Mouse (Mus musculus) midbrain, embryonic 12.5 days (tissue): ENCODE measurements around the gene Fam208a. TPM values are rescaled to one million over a fixed set of nuclear protein-coding genes. Genes with fewer than 3 reads are reported as not detected.

ENCODE experiments used
- ATAC-seq: fragments of 200-750 bp; cut with Nextera tagmentation; 2 replicates; pipeline ENCODE4 v1.8.0; 2017; ENCODE audit warnings: low read depth, moderate TSS enrichment, moderate library complexity; ENCODE audit not compliant: low FRiP score
- H3K27ac ChIP-seq: fragments of 300-500 bp; sonication (generic); replicated peaks from 2 replicates; pipeline ENCODE4 v1.5.1; 2016; ENCODE audit warnings: mild to moderate bottlenecking
- H3K27me3 ChIP-seq: fragments of 300-500 bp; sonication (generic); 2 replicates; pipeline ENCODE4 v1.6.1; 2016; ENCODE audit warnings: mild to moderate bottlenecking
- H3K36me3 ChIP-seq: fragments of 300-500 bp; sonication (generic); 2 replicates; pipeline ENCODE4 v1.6.1; 2016
- H3K4me1 ChIP-seq: fragments of 300-500 bp; sonication (generic); 2 replicates; pipeline ENCODE4 v1.6.1; 2016
- H3K4me2 ChIP-seq: fragments of 300-500 bp; sonication (generic); replicated peaks from 2 replicates; pipeline ENCODE4 v1.6.1; 2016; ENCODE audit warnings: mild to moderate bottlenecking, moderate library complexity
- H3K4me3 ChIP-seq: fragments of 300-500 bp; sonication (generic); 2 replicates; pipeline ENCODE4 v1.5.1; 2016; ENCODE audit warnings: mild to moderate bottlenecking
- H3K9ac ChIP-seq: fragments of 300-500 bp; sonication (generic); replicated peaks from 2 replicates; pipeline ENCODE4 v1.6.1; 2016; ENCODE audit warnings: mild to moderate bottlenecking, moderate library complexity
- H3K9me3 ChIP-seq: fragments of 300-500 bp; sonication (generic); 2 replicates; pipeline ENCODE4 v1.6.1; 2016; ENCODE audit warnings: mild to moderate bottlenecking
- WGBS: fragments of 180-500 bp; shearing (Covaris S2); methylation state at CpG from one replicate; pipeline ENCODE4 v1.1.7; 2016; 5-methylcytosine and 5-hydroxymethylcytosine counted together
- polyA plus RNA-seq: library from polyadenylated mRNA; unstranded; fragments of >200 nt; fragmentation: Nextera tagmentation; extraction: Ambion mirVana; gene quantifications from 2 replicates; pipeline ENCODE4 v1.2.1, GENCODE M21; 2016

Gene Fam208a
- polyA plus RNA-seq = 23.2 and 23.7 TPM in 2 replicates

DNA sequence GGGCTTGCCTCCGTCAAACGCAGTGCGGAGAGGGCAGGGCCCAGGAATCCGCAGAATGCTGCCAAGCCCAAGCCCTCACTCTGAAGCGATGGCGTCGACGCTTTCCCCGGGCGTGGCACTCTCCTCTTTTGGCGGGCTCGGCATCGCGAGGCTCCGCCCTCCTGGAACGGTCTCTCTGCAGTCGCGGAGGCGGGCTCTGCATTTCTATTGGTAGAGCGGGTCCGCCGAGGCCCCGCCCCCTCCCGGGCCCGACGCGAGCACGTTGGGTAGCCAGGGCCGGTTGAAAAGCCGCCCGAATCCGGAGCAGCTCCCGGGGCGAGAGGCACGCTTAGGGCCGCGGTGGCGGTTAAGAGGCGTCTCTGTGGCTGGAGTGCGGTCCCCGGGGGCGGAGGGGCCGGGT is at the start of gene Fam208a:
Gene Fam208a (plus strand): TSS at position 262 of the 400 bp plus-strand sequence.
- Histone ChIP-seq H3K9me3 (peaks cover 11% of the 10 kb centered on the region), H3K27me3 (peaks cover 13% of the 10 kb centered on the region), H3K36me3 (peaks cover 12% of the 10 kb centered on the region), H3K4me2 (peak within 1 kb of the TSS; percentile 74), H3K27ac (peak within 1 kb of the TSS; percentile 99), H3K4me1 (peaks cover 3% of the 10 kb centered on the region; the same call in 1 of the 2 replicates), H3K4me3 (peak within 1 kb of the TSS; percentile 77), H3K9ac (peak within 1 kb of the TSS; percentile 87)
- peak; percentile 94 for ATAC-seq
- 2% methylated on average over 43 of the region's 43 CpGs for WGBS

DNA sequence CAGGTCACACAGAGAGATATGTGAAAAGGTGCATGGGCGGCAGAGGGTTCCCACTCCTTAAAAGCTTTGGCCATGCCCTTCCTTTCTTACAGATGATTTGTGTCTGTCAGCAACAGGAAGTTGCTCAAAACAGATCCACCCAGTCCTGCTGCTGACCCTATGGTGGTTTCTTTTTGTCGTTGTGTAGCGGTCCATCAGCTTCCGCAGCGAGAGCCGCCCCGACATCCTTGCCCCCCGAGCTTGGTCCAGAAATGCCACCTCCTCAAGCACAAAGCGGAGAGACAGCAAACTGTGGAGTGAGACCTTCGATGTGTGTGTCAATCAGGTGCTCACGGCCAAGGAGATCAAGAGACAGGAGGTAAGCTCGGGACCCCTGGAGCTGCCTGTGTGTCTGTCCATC is 49.2 kb upstream of the Fam208a start:
- Histone ChIP-seq H3K4me1 (0 out of 2 replicates have a peak, but pooled peaks cover under 1% of the 10 kb centered on the region), H3K27me3 (no peaks in the 10 kb centered on the region), H3K4me2 (no peak overlapping the region), H3K9me3 (no peaks in the 10 kb centered on the region), H3K36me3 (no peaks in the 10 kb centered on the region), H3K9ac (no peak overlapping the region), H3K4me3 (no peak overlapping the region), H3K27ac (no peak overlapping the region)
- 84% methylated on average over 12 of the region's 12 CpGs for WGBS
- no peak for ATAC-seq

DNA sequence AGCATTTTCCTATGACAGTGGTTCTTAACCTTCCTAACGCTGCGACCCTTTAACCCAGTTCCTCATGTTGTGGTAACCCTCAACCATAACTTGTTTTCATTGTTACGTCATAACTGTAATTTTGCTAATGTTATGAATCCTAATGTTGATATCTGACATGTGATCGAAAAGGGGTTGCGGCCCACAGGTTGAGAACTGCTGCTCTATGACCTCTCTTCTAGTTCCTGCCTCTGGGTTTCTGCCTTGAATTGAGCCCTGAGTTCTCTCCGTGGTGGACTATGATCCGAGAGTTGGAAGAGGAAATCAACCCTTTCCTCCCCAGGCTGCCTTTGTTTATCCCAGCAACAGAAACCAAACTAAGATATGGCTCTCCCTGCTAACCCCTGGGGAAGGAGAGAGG is 47.2 kb upstream of the Fam208a start:
- Histone ChIP-seq H3K9ac (no peak overlapping the region), H3K27ac (no peak overlapping the region), H3K4me1 (0 out of 2 replicates have a peak, but pooled peaks cover 3% of the 10 kb centered on the region), H3K9me3 (no peaks in the 10 kb centered on the region), H3K4me3 (no peak overlapping the region), H3K36me3 (no peaks in the 10 kb centered on the region), H3K4me2 (no peak overlapping the region), H3K27me3 (no peaks in the 10 kb centered on the region)
- 84% methylated on average over 7 of the region's 7 CpGs for WGBS
- no peak for ATAC-seq

DNA sequence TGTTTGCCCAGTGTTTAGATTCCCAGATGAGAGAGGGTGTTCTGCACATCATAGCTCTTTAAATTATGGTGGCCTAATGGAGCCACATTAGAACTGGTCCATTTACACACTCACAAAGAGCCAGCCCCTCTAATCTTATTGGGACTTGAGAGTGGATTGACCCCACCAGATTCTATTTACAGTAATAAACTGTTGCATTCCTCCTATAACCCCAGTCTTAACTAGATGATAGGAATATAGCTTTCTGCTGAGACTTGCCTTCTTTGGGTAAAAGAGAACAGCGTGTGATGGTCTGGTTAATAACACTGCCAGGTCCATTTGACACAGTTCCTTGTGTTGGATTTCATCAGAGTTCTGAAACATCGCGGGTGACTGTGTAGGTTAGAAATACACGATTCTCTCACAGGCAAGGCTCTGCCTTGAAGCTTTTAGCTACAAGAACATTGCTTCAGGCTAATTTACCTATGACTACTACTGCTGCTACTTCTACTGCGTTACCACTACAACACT is 45.3 kb upstream of the Fam208a start:
- Histone ChIP-seq H3K27me3 (no peaks in the 10 kb centered on the region), H3K9ac (no peak overlapping the region), H3K27ac (no peak overlapping the region), H3K36me3 (no peaks in the 10 kb centered on the region), H3K4me1 (0 out of 2 replicates have a peak, but pooled peaks cover 3% of the 10 kb centered on the region), H3K4me3 (no peak overlapping the region), H3K4me2 (no peak overlapping the region), H3K9me3 (no peaks in the 10 kb centered on the region)
- WGBS = 94% methylated on average over 5 of the region's 5 CpGs
- no peak for ATAC-seq

DNA sequence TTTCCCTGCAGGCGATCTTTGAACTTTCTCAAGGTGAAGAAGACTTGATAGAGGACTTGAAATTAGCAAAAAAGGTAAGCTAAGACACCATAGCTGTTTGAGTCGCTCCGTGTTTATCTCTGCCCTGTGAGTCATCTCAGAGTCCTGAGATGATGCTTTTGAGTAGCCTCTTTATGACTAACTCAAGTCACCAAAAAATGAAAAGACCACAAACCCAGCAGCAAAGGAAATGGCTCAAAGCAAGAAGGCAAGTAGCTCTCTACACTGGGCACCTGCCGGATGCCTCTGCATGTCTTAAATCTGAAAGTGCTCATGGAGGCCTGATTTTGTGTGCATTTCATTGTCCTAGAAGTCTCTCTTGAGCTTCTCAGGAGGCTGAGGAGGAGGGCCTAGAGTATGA is 44.5 kb upstream of the Fam208a start:
- ATAC-seq = no peak
- no peaks in the 10 kb centered on the region for H3K36me3 ChIP-seq
- no peak overlapping the region for H3K27ac ChIP-seq
- 93% methylated on average over 4 of the region's 4 CpGs for WGBS
- no peaks in the 10 kb centered on the region for H3K27me3 ChIP-seq
- H3K9me3 ChIP-seq = no peaks in the 10 kb centered on the region
- H3K4me1 ChIP-seq = 0 out of 2 replicates have a peak, but pooled peaks cover 3% of the 10 kb centered on the region
- H3K4me3 ChIP-seq = no peak overlapping the region
- H3K9ac ChIP-seq = no peak overlapping the region
- no peak overlapping the region for H3K4me2 ChIP-seq

DNA sequence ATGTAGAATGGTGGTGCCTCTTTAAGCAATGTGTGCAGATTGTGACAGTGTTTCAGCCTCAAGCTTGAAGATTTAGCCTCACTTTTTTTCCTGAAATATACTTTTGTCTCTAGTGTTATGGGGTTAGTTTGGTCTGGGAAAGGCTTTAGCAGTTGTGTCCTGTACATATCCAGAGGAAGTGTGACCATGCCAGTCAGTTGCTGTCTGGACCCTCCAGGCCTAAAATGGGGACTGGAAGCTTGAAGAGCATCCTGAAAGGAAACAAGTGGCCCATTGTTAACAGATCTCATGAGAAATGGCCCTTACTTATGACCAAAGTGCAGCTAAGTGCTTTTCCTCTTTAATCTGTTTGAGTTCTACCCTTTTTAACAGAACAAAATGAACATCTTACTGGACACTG is 40.0 kb upstream of the Fam208a start:
- Histone ChIP-seq H3K9ac (no peak overlapping the region), H3K9me3 (no peaks in the 10 kb centered on the region), H3K4me1 (0 out of 2 replicates have a peak, but pooled peaks cover 3% of the 10 kb centered on the region), H3K27ac (no peak overlapping the region), H3K4me3 (no peak overlapping the region), H3K36me3 (no peaks in the 10 kb centered on the region), H3K27me3 (no peaks in the 10 kb centered on the region), H3K4me2 (no peak overlapping the region)
- ATAC-seq = no peak

DNA sequence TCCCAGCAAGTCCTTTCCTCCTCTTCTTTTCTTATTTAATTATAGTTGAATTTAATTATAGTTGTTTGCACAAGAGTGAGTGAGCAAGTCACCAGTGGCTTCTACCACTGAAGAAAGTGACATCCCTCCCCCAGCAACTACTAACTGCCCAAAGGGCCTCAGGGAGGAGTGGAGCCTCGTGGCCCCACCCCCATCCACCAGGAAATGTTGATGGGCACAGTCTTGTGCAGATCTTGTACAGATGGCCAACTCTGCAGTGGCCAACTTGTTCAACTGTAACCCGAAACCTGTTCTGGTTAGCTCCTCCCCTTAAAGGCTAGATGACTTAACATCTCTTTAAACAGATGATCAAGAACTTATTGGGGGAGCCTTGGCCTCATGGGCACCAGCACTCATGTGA is 38.9 kb upstream of the Fam208a start:
- Histone ChIP-seq H3K9me3 (no peaks in the 10 kb centered on the region), H3K27ac (no peak overlapping the region), H3K27me3 (no peaks in the 10 kb centered on the region), H3K9ac (no peak overlapping the region), H3K4me2 (no peak overlapping the region), H3K4me1 (no peaks in the 10 kb centered on the region), H3K4me3 (no peak overlapping the region), H3K36me3 (no peaks in the 10 kb centered on the region)
- WGBS = 62% methylated on average over 2 of the region's 2 CpGs
- ATAC-seq = no peak

DNA sequence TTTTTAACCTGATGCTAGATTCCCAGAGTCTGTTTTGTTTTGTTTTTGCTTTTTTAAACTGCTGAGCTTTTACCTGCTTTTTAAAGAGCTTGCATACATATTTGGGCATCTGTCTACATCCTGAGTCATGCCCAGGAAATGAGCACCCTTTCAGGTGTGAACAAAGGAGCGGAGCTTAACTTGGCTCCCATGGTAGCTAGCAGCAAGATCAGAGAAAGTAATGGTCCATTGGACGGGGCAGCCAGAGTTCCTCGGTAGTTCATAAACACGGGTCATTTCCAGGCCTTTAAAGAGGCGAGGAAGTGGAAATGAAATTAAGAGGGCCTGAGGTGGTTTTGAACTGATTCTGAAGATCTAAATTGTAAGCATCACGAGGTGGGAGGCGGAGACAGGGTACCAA is 38.0 kb upstream of the Fam208a start:
- Histone ChIP-seq H3K4me2 (no peak overlapping the region), H3K36me3 (no peaks in the 10 kb centered on the region), H3K27ac (no peak overlapping the region), H3K27me3 (no peaks in the 10 kb centered on the region), H3K4me3 (no peak overlapping the region), H3K9ac (no peak overlapping the region), H3K9me3 (no peaks in the 10 kb centered on the region), H3K4me1 (no peaks in the 10 kb centered on the region)
- no peak for ATAC-seq
- 55% methylated on average over 7 of the region's 7 CpGs for WGBS

DNA sequence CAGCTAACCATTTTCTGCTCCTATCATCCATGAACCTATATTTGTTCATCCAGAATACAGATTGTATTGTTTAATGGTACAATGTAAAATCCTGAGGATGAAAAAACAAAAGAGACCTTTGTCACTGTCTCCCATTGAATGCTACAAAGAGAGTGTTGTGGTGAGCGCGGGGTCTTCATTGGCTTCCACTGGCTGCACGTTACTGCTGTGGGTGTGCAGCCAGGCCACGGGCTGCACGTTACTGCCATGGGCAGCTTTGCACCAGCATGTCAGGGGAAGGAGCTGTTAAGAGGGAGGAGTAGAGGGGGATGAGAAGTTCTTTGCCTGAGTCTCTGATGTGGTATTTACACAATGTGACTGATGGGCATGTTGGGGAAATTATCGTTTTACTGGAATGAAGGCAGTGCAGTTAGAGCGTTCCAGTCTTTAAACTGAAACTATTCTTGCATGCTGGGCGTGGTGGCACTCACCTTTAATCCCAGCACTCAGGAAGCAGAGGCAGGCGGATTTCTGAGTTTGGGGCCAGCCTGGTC is 36.8 kb upstream of the Fam208a start:
- H3K4me1 ChIP-seq = no peaks in the 10 kb centered on the region
- H3K4me3 ChIP-seq = no peak overlapping the region
- H3K9me3 ChIP-seq = no peaks in the 10 kb centered on the region
- 87% methylated on average over 9 of the region's 9 CpGs for WGBS
- no peak for ATAC-seq
- no peaks in the 10 kb centered on the region for H3K36me3 ChIP-seq
- H3K4me2 ChIP-seq = no peak overlapping the region
- H3K27ac ChIP-seq = no peak overlapping the region
- H3K27me3 ChIP-seq = no peaks in the 10 kb centered on the region
- H3K9ac ChIP-seq = no peak overlapping the region

DNA sequence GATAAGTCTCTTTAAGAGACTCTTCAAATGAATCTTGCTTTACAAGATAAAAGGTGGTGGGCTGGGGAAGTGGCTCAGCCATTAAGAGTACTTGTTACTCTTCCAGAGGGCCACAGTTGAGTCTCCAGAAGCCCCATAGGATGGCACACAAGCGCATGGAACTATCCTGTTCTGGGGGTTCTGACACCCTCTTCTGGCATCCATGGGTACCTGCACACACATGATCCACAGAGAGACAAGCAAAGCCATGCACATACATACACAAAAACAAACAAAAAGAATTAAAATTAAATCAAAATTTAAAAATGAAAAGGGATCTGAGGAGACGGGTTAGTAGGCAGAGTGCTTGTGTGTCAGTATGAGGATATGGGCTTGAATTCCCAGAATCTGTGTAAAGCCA is 36.0 kb upstream of the Fam208a start:
- H3K27ac ChIP-seq = no peak overlapping the region
- no peaks in the 10 kb centered on the region for H3K4me1 ChIP-seq
- no peak overlapping the region for H3K4me3 ChIP-seq
- no peaks in the 10 kb centered on the region for H3K9me3 ChIP-seq
- H3K36me3 ChIP-seq = no peaks in the 10 kb centered on the region
- no peak overlapping the region for H3K9ac ChIP-seq
- ATAC-seq = no peak
- 91% methylated on average over 2 of the region's 2 CpGs for WGBS
- no peaks in the 10 kb centered on the region for H3K27me3 ChIP-seq
- no peak overlapping the region for H3K4me2 ChIP-seq

DNA sequence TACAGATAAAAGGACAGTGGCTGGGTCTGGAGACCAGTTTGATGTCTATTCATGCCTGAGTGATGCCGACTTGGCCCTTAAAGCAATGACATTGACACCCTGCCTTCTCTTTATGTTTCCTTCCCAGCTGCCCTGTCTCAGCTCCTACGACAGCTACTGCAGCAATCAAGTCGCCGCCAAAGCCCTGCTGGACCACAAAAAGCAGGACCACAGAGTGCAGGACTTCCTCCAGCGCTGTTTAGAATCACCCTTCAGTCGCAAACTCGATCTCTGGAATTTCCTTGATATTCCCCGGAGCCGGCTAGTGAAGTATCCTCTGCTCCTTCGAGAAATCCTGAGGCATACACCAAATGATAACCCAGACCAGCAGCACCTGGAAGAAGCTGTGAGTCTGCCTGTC is 34.8 kb upstream of the Fam208a start:
- H3K4me1 ChIP-seq = no peaks in the 10 kb centered on the region
- H3K4me3 ChIP-seq = no peak overlapping the region
- no peaks in the 10 kb centered on the region for H3K9me3 ChIP-seq
- no peak overlapping the region for H3K9ac ChIP-seq
- no peak overlapping the region for H3K4me2 ChIP-seq
- no peak for ATAC-seq
- H3K27ac ChIP-seq = no peak overlapping the region
- H3K36me3 ChIP-seq = no peaks in the 10 kb centered on the region
- WGBS = 77% methylated on average over 10 of the region's 10 CpGs
- no peaks in the 10 kb centered on the region for H3K27me3 ChIP-seq

DNA sequence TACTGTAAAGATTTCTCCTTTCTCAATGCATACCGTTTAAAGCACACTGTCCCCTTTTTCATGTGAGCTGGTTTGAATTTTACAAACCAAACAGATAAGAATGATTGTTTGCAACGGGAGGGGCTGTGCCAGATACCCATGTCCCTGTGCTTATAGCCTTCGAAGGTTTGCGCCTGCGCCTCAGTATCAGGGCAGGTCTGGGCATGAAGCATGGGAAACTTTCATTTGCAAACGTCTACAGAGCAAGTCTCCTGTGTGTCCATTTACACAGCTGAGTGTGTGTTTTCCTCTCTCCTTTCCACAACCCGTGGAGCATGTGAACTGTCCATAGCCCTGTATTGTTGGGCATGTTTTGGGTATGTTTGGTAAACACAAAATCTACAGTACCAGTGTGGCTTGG is 32.2 kb upstream of the Fam208a start:
- H3K4me3 ChIP-seq = no peak overlapping the region
- no peaks in the 10 kb centered on the region for H3K36me3 ChIP-seq
- WGBS = 89% methylated on average over 7 of the region's 7 CpGs
- no peaks in the 10 kb centered on the region for H3K9me3 ChIP-seq
- no peak overlapping the region for H3K27ac ChIP-seq
- no peak overlapping the region for H3K9ac ChIP-seq
- H3K27me3 ChIP-seq = no peaks in the 10 kb centered on the region
- no peaks in the 10 kb centered on the region for H3K4me1 ChIP-seq
- no peak overlapping the region for H3K4me2 ChIP-seq
- ATAC-seq = no peak

DNA sequence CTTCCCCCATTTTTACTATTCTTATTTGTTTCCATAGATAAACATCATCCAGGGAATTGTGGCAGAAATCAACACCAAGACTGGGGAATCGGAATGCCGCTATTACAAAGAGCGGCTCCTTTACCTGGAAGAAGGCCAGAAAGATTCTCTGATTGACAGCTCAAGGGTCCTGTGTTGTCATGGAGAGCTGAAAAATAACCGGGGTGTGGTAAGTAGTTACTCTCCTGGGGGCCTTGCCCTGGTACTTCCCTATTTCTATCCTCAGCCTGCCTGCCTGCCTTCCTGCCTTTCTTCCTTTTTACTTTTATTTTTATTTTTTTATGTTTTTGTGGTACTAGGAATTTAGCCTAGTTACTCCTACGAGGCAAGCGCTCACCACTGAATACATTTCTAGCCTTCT is 31.1 kb upstream of the Fam208a start:
- Histone ChIP-seq H3K27ac (no peak overlapping the region), H3K36me3 (no peaks in the 10 kb centered on the region), H3K9ac (no peak overlapping the region), H3K4me3 (no peak overlapping the region), H3K4me1 (no peaks in the 10 kb centered on the region), H3K27me3 (no peaks in the 10 kb centered on the region), H3K9me3 (no peaks in the 10 kb centered on the region), H3K4me2 (no peak overlapping the region)
- ATAC-seq = no peak
- WGBS = 88% methylated on average over 6 of the region's 6 CpGs
